Mouse (Mus musculus): Measurements from ENCODE around the gene Hist1h2ah. TPM values are rescaled to one million over a fixed set of nuclear protein-coding genes. Genes with fewer than 3 reads are reported as not detected.
"Not testable (repeated sequence)": the region's sequence is repeated elsewhere in the genome, so short reads cannot be mapped to it uniquely, and the experiment has no call there.

The Hist1h2ah gene
- polyA plus RNA-seq, 1 experiment = 1.8 TPM

DNA sequence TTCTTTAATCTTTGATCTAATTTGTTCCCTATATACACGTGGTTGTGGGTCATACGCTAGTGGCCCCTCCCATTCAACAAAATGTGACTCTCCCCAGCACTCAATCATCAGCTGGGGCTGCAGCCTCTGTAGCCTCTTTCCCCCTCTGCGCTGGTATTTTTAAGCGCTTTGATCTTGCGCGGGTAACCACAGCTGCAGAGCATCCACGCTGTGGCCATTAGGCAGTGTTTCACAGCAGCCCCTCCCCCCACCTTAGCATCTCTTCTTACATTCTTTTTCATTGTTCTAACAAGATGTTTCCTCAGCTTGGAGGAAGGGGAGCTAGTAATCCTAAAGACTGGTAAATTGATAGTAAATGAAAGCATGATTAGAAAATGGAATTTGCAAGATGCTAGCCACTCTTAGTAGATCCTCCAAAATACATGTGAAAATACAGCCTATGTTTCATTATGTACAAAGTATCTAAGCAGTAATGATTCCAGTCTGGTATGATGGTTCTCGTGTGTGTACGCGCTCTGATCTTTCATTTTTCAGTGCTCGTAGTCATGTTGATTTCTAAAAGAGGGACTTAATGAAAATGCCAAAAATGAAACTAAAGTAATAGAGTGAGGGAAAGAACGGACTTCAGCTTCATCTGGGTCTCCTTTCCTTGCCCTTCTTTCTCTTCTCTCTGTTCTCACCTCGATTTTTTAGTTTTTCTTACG, 14.5 kb upstream of the Hist1h2ah start:
- peaks cover 6% of the 10 kb centered on the region for H3K4me1 ChIP-seq (ENCODE audit: control insufficient read depth, insufficient read depth, low read length)
- H3K27me3 ChIP-seq (ENCODE audit: control insufficient read depth, insufficient read depth, low read length) = no peaks in the 10 kb centered on the region
- TF ChIP-seq CTCF (IDR thresholded peaks at IDR 0.05; ENCODE audit: control insufficient read depth, insufficient read depth, insufficient replicate concordance, low read depth, low read length) = no peak
- TF ChIP-seq POLR2A (IDR thresholded peaks at IDR 0.05; ENCODE audit: control insufficient read depth, low read depth, low read length) = no peak
- no peak overlapping the region; the same call in 1 of the 2 replicates for H3K4me3 ChIP-seq (ENCODE audit: control insufficient read depth, low read depth, low read length)
- no peaks in the 10 kb centered on the region for H3K36me3 ChIP-seq (ENCODE audit: control insufficient read depth, insufficient read depth, low read length)
- H3K27ac ChIP-seq (ENCODE audit: control insufficient read depth, insufficient read depth, low read depth, low read length) = no peak overlapping the region

DNA sequence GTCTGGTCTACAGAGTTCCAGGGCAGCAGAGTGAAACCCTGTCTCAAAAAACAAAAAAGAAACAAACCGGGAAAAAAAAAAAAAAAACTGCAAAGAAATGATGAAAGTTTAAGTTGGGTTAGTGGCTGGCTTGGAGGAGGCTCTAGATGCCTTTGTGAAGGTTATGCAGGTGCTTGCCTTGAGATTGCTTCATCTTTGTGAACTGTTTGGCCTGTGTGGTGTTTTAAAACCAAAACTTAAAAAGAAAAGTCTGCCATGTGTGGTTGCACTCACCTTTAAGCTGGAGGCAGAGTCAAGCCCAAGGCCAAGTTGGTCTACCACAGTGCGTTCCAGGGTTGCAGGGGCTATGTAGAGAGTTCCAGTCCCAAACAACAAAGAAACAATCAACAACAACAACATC, 13.7 kb upstream of the Hist1h2ah start:
- Histone ChIP-seq H3K27me3 (ENCODE audit: control insufficient read depth, insufficient read depth, low read length) (no peaks in the 10 kb centered on the region), H3K4me3 (ENCODE audit: control insufficient read depth, low read depth, low read length) (no peak overlapping the region), H3K36me3 (ENCODE audit: control insufficient read depth, insufficient read depth, low read length) (no peaks in the 10 kb centered on the region), H3K4me1 (ENCODE audit: control insufficient read depth, insufficient read depth, low read length) (peaks cover 6% of the 10 kb centered on the region), H3K27ac (ENCODE audit: control insufficient read depth, insufficient read depth, low read depth, low read length) (no peak overlapping the region)
- TF ChIP-seq POLR2A (IDR thresholded peaks at IDR 0.05; ENCODE audit: control insufficient read depth, low read depth, low read length) = no peak
- no peak for TF ChIP-seq CTCF (IDR thresholded peaks at IDR 0.05; ENCODE audit: control insufficient read depth, insufficient read depth, insufficient replicate concordance, low read depth, low read length)

GRCm38 (mm10) chr13:22045311-22045710, 9.9 kb upstream of the Hist1h2ah start:
- H3K27ac ChIP-seq (ENCODE audit: control insufficient read depth, insufficient read depth, low read depth, low read length) = no peak overlapping the region
- TF ChIP-seq POLR2A (IDR thresholded peaks at IDR 0.05; ENCODE audit: control insufficient read depth, low read depth, low read length) (no peak), CTCF (IDR thresholded peaks at IDR 0.05; ENCODE audit: control insufficient read depth, insufficient read depth, insufficient replicate concordance, low read depth, low read length) (no peak)
- H3K27me3 ChIP-seq (ENCODE audit: control insufficient read depth, insufficient read depth, low read length) = no peaks in the 10 kb centered on the region
- no peak overlapping the region for H3K4me3 ChIP-seq (ENCODE audit: control insufficient read depth, low read depth, low read length)
- H3K36me3 ChIP-seq (ENCODE audit: control insufficient read depth, insufficient read depth, low read length) = no peaks in the 10 kb centered on the region
- H3K4me1 ChIP-seq (ENCODE audit: control insufficient read depth, insufficient read depth, low read length) = peaks cover 2% of the 10 kb centered on the region

- H3K27ac ChIP-seq (ENCODE audit: control insufficient read depth, insufficient read depth, low read depth, low read length) = no peak overlapping the region
- no peaks in the 10 kb centered on the region for H3K27me3 ChIP-seq (ENCODE audit: control insufficient read depth, insufficient read depth, low read length)
- no peak overlapping the region for H3K4me3 ChIP-seq (ENCODE audit: control insufficient read depth, low read depth, low read length)
- H3K4me1 ChIP-seq (ENCODE audit: control insufficient read depth, insufficient read depth, low read length) = peaks cover under 1% of the 10 kb centered on the region
- no peak for TF ChIP-seq POLR2A (IDR thresholded peaks at IDR 0.05; ENCODE audit: control insufficient read depth, low read depth, low read length)
- TF ChIP-seq CTCF (IDR thresholded peaks at IDR 0.05; ENCODE audit: control insufficient read depth, insufficient read depth, insufficient replicate concordance, low read depth, low read length) = no peak
- no peaks in the 10 kb centered on the region for H3K36me3 ChIP-seq (ENCODE audit: control insufficient read depth, insufficient read depth, low read length)
Measured at GRCm38 (mm10) chr13:22044432-22045155, 9.2 kb upstream of the Hist1h2ah start.

DNA sequence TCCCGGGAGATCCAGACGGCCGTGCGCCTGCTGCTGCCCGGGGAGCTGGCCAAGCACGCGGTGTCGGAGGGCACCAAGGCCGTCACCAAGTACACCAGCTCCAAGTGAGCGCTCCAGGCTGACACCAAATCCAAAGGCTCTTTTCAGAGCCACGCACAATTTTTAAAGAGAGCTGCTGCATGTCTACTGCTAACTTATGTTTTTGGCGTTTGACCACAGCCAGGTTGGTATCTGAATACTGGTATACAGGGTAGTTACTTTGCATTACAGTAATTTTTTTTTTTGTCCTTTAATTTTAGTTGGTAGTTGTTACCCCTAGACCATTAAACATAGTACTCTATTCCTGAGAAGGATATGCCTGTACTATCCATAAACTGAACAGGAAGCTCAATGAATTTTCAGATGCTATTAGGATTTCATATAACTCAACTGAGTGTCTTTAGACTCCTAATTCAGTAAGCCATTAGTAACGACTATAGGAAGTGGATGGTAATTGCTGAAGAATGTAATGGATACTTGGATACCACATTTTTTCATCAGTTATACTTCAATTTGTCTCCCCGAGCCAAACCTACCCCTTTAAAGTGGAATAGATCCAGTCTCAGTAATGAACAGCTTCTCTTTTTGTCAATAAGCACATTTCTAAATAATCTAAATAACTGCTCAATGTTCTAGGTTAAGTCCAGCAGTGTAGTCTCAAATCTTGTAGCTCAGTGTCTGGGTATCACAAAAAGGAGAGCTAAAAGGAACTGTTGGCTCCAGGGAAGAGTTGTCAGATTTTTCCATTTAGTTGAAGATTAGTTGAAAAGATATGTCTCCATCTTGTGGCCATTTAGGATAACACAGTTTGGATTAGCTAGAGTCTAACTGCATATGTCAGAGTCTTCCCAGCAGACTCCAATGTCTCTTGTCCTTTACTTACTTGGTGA, 8.4 kb upstream of the Hist1h2ah start:
- Histone ChIP-seq H3K4me1 (ENCODE audit: control insufficient read depth, insufficient read depth, low read length) (no peaks in the 10 kb centered on the region; the same call in none of the 2 replicates), H3K36me3 (ENCODE audit: control insufficient read depth, insufficient read depth, low read length) (no peaks in the 10 kb centered on the region)

DNA sequence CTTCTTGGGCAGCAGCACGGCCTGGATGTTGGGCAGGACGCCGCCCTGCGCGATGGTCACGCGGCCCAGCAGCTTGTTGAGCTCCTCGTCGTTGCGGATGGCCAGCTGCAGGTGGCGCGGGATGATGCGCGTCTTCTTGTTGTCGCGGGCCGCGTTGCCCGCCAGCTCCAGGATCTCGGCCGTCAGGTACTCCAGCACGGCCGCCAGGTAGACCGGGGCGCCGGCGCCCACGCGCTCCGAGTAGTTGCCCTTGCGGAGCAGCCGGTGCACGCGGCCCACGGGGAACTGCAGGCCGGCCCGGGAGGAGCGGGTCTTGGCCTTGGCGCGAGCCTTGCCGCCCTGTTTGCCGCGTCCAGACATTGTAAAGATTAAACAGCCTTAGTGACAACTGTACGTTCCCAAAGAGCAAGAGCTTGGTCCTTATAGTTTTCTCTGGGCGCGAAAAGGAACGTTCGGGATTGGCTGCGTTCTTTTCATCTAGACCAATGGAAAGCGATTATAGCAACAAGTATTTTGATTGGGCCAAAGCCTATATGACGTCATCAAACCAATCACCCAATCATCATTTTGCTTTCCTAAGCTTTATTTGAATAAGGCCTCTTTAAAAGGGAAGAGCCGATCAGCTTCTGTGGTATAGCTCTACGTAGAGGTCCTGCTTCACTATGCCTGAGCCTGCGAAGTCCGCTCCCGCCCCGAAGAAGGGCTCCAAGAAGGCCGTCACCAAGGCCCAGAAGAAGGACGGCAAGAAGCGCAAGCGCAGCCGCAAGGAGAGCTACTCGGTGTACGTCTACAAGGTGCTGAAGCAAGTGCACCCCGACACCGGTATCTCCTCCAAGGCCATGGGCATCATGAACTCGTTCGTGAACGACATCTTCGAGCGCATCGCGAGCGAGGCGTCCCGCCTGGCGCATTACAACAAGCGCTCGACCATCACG, 7.5 kb upstream of the Hist1h2ah start, which contains the start of the genes Hist1h2ag and Hist1h2bj:
Hist1h2ag (minus strand) TSS at position 377 of the 935 bp plus-strand sequence.
Hist1h2bj (plus strand) TSS at position 647 of the 935 bp plus-strand sequence.
- H3K27me3 ChIP-seq (ENCODE audit: control insufficient read depth, insufficient read depth, low read length); H3K36me3 ChIP-seq (ENCODE audit: control insufficient read depth, insufficient read depth, low read length); H3K4me1 ChIP-seq (ENCODE audit: control insufficient read depth, insufficient read depth, low read length): not testable (repeated sequence)
- peak; percentile 53; the same call in 1 of the 2 replicates for TF ChIP-seq POLR2A (IDR thresholded peaks at IDR 0.05; ENCODE audit: control insufficient read depth, low read depth, low read length)
- Histone ChIP-seq H3K4me3 (ENCODE audit: control insufficient read depth, low read depth, low read length) (peak within 1 kb of the TSS; percentile 77), H3K27ac (ENCODE audit: control insufficient read depth, insufficient read depth, low read depth, low read length) (peak within 1 kb of the TSS; percentile 89)

More for the DNA sequence above, 8.4 kb upstream of the Hist1h2ah start:
- TF ChIP-seq POLR2A (IDR thresholded peaks at IDR 0.05; ENCODE audit: control insufficient read depth, low read depth, low read length) = no peak
- TF ChIP-seq CTCF (IDR thresholded peaks at IDR 0.05; ENCODE audit: control insufficient read depth, insufficient read depth, insufficient replicate concordance, low read depth, low read length) = no peak
- Histone ChIP-seq H3K27ac (ENCODE audit: control insufficient read depth, insufficient read depth, low read depth, low read length) (no peak overlapping the region), H3K4me3 (ENCODE audit: control insufficient read depth, low read depth, low read length) (peak overlapping the region; percentile 68), H3K27me3 (ENCODE audit: control insufficient read depth, insufficient read depth, low read length) (no peaks in the 10 kb centered on the region)

All from testis, adult 2 months (tissue).